Mouse (Mus musculus) midbrain, embryonic 12.5 days (tissue): Measurements from ENCODE around the gene Gnaz. TPM values are rescaled to one million over a fixed set of nuclear protein-coding genes. Genes with fewer than 3 reads are reported as not detected.

Experiments used
- ATAC-seq: fragments of 200-750 bp; cut with Nextera tagmentation; 2 replicates; pipeline ENCODE4 v1.8.0; 2017; ENCODE audit warnings: low read depth, moderate TSS enrichment, moderate library complexity; ENCODE audit not compliant: low FRiP score
- H3K27ac ChIP-seq: fragments of 300-500 bp; sonication (generic); replicated peaks from 2 replicates; pipeline ENCODE4 v1.5.1; 2016; ENCODE audit warnings: mild to moderate bottlenecking
- H3K27me3 ChIP-seq: fragments of 300-500 bp; sonication (generic); 2 replicates; pipeline ENCODE4 v1.6.1; 2016; ENCODE audit warnings: mild to moderate bottlenecking
- H3K36me3 ChIP-seq: fragments of 300-500 bp; sonication (generic); 2 replicates; pipeline ENCODE4 v1.6.1; 2016
- H3K4me1 ChIP-seq: fragments of 300-500 bp; sonication (generic); 2 replicates; pipeline ENCODE4 v1.6.1; 2016
- H3K4me2 ChIP-seq: fragments of 300-500 bp; sonication (generic); replicated peaks from 2 replicates; pipeline ENCODE4 v1.6.1; 2016; ENCODE audit warnings: mild to moderate bottlenecking, moderate library complexity
- H3K4me3 ChIP-seq: fragments of 300-500 bp; sonication (generic); 2 replicates; pipeline ENCODE4 v1.5.1; 2016; ENCODE audit warnings: mild to moderate bottlenecking
- H3K9ac ChIP-seq: fragments of 300-500 bp; sonication (generic); replicated peaks from 2 replicates; pipeline ENCODE4 v1.6.1; 2016; ENCODE audit warnings: mild to moderate bottlenecking, moderate library complexity
- H3K9me3 ChIP-seq: fragments of 300-500 bp; sonication (generic); 2 replicates; pipeline ENCODE4 v1.6.1; 2016; ENCODE audit warnings: mild to moderate bottlenecking
- WGBS: fragments of 180-500 bp; shearing (Covaris S2); methylation state at CpG from one replicate; pipeline ENCODE4 v1.1.7; 2016; 5-methylcytosine and 5-hydroxymethylcytosine counted together
- polyA plus RNA-seq: library from polyadenylated mRNA; unstranded; fragments of >200 nt; fragmentation: Nextera tagmentation; extraction: Ambion mirVana; gene quantifications from 2 replicates; pipeline ENCODE4 v1.2.1, GENCODE M21; 2016

Gnaz gene
- polyA plus RNA-seq, 1 experiment from 2014 or later = 22.2 TPM

DNA sequence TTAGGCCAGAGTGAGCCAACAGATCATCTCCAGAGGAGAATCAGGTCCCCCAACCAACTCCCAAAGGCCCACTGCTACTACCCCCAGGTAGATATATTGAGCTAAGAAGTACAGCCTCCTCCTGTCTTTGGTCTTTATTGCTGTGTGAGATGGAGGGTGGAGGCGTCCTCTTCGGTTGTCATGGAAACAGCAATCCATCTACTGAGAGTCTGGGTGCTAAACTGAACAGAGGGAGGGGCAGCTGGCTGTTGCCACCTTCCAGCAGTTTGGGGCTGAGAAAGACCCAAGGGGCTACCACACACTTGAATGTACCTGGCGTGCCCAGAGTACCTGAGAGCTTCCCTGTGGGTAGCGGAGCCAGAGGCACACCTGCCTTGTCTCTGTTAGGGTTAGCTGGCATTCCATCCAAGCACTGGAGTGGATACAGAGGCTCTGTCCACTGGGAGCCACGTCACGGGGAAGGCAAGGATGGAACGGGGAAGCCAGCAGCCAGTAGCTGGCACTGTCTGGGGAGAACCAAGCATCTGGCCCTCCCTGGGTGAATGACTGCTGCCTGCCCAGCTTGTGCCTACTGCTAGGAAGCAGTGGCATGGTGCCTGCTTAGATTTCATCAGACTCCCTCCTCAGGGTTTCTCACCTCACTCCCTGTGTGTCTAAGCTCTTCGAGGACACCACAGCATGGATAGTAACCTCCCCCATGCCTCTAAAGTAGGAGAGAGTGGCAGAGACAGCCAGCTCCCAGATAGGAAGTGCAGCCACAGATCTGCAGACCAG, 40.1 kb downstream of the Gnaz start:
- no peak overlapping the region for H3K4me3 ChIP-seq
- WGBS = 53% methylated on average over 8 of the region's 8 CpGs
- H3K9me3 ChIP-seq = no peaks in the 10 kb centered on the region
- no peak overlapping the region for H3K9ac ChIP-seq
- H3K4me1 ChIP-seq = peaks cover 12% of the 10 kb centered on the region
- H3K27ac ChIP-seq = no peak overlapping the region
- peak; percentile 39 for ATAC-seq
- no peaks in the 10 kb centered on the region for H3K27me3 ChIP-seq
- no peaks in the 10 kb centered on the region for H3K36me3 ChIP-seq
- H3K4me2 ChIP-seq = no peak overlapping the region

DNA sequence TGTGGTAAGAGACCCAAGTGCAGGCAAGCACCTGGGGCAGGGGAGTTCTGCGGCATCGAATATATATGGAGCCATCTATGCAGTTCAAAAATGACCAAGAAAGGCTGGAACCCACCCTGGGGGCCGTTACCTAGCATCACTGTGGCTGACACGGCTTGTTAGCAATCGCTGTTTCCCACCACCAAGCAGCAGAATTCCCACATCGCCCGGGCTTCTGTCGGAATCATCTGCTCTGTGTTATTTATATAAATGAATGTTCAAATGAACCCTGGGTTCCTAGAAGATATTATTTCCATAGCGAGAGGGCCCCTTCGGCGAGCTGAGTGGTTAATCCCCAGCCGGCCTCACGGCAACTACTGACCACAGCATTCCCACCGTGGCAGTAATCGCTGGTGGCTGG, 43.7 kb downstream of the Gnaz start:
- Histone ChIP-seq H3K4me1 (peaks cover 12% of the 10 kb centered on the region), H3K27ac (no peak overlapping the region), H3K27me3 (no peaks in the 10 kb centered on the region), H3K4me2 (no peak overlapping the region), H3K9ac (no peak overlapping the region), H3K9me3 (no peaks in the 10 kb centered on the region), H3K4me3 (no peak overlapping the region), H3K36me3 (0 out of 2 replicates have a peak, but pooled peaks cover 4% of the 10 kb centered on the region)
- WGBS = 85% methylated on average over 15 of the region's 15 CpGs
- ATAC-seq = no peak

DNA sequence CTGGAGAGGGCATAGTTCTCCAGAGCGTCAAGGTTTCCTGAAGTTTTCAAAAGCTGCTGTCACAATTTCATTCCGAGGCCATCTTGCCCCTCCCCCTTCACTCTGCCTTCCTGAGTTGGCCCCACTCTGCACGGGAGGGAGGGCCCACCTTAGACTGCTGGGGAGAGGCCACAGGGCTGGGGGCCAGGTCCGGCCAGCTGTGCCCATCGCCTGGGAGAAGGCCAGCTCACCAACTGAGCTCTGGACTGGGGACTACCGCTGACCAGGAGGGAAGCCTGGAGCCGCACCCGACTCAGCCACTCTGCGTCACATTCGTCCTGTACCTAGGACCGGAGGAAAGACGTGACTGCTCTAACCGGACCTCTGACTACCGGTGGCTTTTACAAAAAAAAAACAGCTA, 48.5 kb downstream of the Gnaz start:
- Histone ChIP-seq H3K9me3 (no peaks in the 10 kb centered on the region), H3K36me3 (0 out of 2 replicates have a peak, but pooled peaks cover 4% of the 10 kb centered on the region), H3K27me3 (no peaks in the 10 kb centered on the region), H3K4me2 (no peak overlapping the region), H3K27ac (no peak overlapping the region), H3K9ac (no peak overlapping the region), H3K4me3 (no peak overlapping the region), H3K4me1 (no peaks in the 10 kb centered on the region)
- 72% methylated on average over 14 of the region's 14 CpGs for WGBS
- peak; percentile 53; the same call in 1 of the 2 replicates for ATAC-seq

DNA sequence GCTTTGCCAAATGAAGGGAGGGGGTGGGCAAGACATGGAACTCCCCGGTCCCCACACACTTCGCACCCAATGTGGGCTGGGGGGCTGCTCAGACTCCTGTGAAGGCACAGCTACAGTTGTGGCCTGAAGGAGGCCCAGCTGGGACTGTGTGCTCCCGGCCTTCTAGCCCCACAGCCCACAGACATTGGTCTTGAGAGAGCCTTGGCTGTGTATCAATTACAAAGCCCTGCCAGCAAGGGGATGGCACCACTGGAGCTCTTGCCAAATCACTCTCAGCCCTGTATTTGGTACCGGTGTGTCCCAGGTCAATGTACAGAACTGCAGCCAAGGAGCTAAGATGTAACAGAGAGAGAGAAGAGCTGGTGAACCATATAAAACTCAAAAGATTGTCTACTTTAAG, 49.5 kb downstream of the Gnaz start:
- H3K27me3 ChIP-seq = 0 out of 2 replicates have a peak, but pooled peaks cover 2% of the 10 kb centered on the region
- ATAC-seq = no peak
- H3K27ac ChIP-seq = no peak overlapping the region
- H3K4me1 ChIP-seq = no peaks in the 10 kb centered on the region
- H3K9me3 ChIP-seq = no peaks in the 10 kb centered on the region
- H3K4me2 ChIP-seq = no peak overlapping the region
- no peak overlapping the region for H3K4me3 ChIP-seq
- 0 out of 2 replicates have a peak, but pooled peaks cover 4% of the 10 kb centered on the region for H3K36me3 ChIP-seq
- 90% methylated on average over 4 of the region's 4 CpGs for WGBS
- no peak overlapping the region for H3K9ac ChIP-seq

- Histone ChIP-seq H3K4me3 (no peak overlapping the region), H3K27me3 (0 out of 2 replicates have a peak, but pooled peaks cover 5% of the 10 kb centered on the region), H3K36me3 (no peaks in the 10 kb centered on the region), H3K9me3 (no peaks in the 10 kb centered on the region), H3K9ac (no peak overlapping the region), H3K4me2 (no peak overlapping the region), H3K4me1 (no peaks in the 10 kb centered on the region), H3K27ac (no peak overlapping the region)
- WGBS = 53% methylated on average over 2 of the region's 2 CpGs
- no peak for ATAC-seq
Observed at GRCm38 (mm10) chr10:75020271-75020670, 53.3 kb downstream of the Gnaz start.

- H3K4me1 ChIP-seq = no peaks in the 10 kb centered on the region
- 0 out of 2 replicates have a peak, but pooled peaks cover 5% of the 10 kb centered on the region for H3K27me3 ChIP-seq
- H3K36me3 ChIP-seq = no peaks in the 10 kb centered on the region
- H3K4me2 ChIP-seq = no peak overlapping the region
- peak; percentile 59; the same call in 1 of the 2 replicates for ATAC-seq
- H3K9me3 ChIP-seq = no peaks in the 10 kb centered on the region
- H3K27ac ChIP-seq = no peak overlapping the region
- H3K9ac ChIP-seq = no peak overlapping the region
- no peak overlapping the region for H3K4me3 ChIP-seq
- 17% methylated on average over 6 of the region's 6 CpGs for WGBS
Observed at GRCm38 (mm10) chr10:75021138-75021537, 54.2 kb downstream of the Gnaz start.

DNA sequence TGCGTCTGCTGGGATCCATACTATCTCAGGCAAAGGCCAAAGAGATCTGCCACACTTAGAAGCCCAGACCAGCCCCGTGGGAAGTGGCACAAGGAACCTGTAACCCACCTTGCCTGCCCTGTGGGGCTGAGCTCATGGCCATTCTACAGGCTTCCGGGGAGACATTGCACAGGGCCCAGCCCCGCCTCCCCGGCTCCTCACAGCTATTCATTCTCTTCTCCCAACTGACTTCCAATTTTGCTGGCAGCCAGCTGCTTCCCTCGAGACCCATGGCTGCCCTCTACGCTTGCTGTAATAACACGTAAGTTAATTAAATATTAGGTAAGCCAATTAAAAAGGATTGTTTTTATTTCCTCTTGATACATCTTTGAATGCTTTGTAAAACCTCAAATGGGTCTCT, 59.5 kb downstream of the Gnaz start:
- Histone ChIP-seq H3K4me2 (no peak overlapping the region), H3K4me1 (no peaks in the 10 kb centered on the region), H3K27ac (no peak overlapping the region), H3K9me3 (no peaks in the 10 kb centered on the region), H3K4me3 (no peak overlapping the region), H3K27me3 (0 out of 2 replicates have a peak, but pooled peaks cover 4% of the 10 kb centered on the region), H3K9ac (no peak overlapping the region), H3K36me3 (no peaks in the 10 kb centered on the region)
- no peak for ATAC-seq
- WGBS = 64% methylated on average over 8 of the region's 8 CpGs

- H3K4me2 ChIP-seq = no peak overlapping the region
- no peak overlapping the region for H3K27ac ChIP-seq
- H3K4me1 ChIP-seq = peaks cover 12% of the 10 kb centered on the region
- no peak for ATAC-seq
- H3K36me3 ChIP-seq = no peaks in the 10 kb centered on the region
- WGBS = 88% methylated on average over 8 of the region's 8 CpGs
- no peak overlapping the region for H3K4me3 ChIP-seq
- H3K27me3 ChIP-seq = no peaks in the 10 kb centered on the region; the same call in 1 of the 2 replicates
- no peak overlapping the region for H3K9ac ChIP-seq
- H3K9me3 ChIP-seq = no peaks in the 10 kb centered on the region
Observed at GRCm38 (mm10) chr10:75028743-75029142, 61.8 kb downstream of the Gnaz start.

GRCm38 (mm10) chr10:75029677-75030076, 62.7 kb downstream of the Gnaz start:
- H3K9me3 ChIP-seq = no peaks in the 10 kb centered on the region
- no peak overlapping the region for H3K9ac ChIP-seq
- H3K27me3 ChIP-seq = peaks cover 2% of the 10 kb centered on the region
- WGBS = 91% methylated on average over 3 of the region's 3 CpGs
- H3K4me3 ChIP-seq = no peak overlapping the region
- H3K36me3 ChIP-seq = no peaks in the 10 kb centered on the region
- no peak for ATAC-seq
- peaks cover 12% of the 10 kb centered on the region for H3K4me1 ChIP-seq
- H3K4me2 ChIP-seq = no peak overlapping the region
- H3K27ac ChIP-seq = no peak overlapping the region

DNA sequence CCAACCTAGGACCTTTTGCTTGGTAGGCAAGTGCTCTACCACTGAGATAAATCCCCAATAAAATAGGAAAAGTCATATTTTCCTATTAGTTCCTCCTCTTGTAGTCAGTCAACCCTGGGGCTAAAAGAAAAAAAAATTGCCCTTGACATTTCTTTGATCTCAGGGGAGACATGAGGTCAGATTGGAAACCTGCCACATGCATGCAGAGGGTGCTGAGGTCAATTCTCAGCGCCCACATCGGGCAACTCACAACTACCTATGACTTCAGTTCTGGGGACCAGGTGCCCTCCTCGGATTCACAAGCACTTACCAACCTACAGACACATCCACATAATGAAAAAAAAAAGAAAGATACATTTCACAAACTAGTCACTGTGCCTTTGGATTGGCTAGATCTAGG, 63.3 kb downstream of the Gnaz start:
- Histone ChIP-seq H3K36me3 (no peaks in the 10 kb centered on the region), H3K4me2 (no peak overlapping the region), H3K27me3 (peaks cover 5% of the 10 kb centered on the region), H3K27ac (no peak overlapping the region), H3K9me3 (no peaks in the 10 kb centered on the region), H3K4me1 (peaks cover 12% of the 10 kb centered on the region), H3K4me3 (no peak overlapping the region), H3K9ac (no peak overlapping the region)
- ATAC-seq = no peak
- 85% methylated on average over 3 of the region's 3 CpGs for WGBS

DNA sequence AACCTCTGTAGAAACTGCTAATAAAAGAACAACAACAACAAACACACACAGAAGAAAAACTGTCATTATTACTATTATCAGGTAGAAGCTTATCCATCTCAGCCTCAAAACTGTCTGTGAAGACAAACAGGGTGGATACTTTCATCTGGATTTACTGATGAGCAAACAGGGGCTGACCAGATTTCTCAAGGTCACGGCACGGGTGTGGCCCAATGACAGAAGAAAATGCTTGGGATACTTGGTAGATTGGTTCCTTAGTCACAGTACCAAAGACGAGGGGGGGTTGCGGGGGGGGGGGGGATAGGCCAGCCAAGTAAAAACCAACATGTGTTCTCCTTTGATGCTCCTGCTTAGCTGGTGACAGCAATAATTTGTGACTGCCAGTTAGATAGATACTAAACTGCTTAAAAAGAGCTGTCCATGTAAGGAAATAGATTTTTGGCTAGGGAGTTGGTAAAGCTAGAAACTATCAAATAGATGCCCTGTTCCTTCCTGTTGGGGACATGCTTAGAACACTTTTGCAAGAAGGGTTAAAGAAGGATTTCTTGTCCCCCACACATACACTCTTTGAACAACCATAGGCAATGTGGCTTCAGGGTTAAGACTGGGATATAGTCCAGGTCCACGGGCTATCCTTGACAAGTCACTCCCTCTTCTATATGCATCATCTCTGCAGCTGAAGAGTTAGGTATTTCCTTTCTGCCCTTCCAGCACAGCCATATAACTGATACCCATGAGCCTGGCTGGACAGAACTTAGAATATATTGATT, 64.6 kb downstream of the Gnaz start:
- WGBS = 78% methylated on average over 5 of the region's 5 CpGs
- peaks cover 22% of the 10 kb centered on the region for H3K4me1 ChIP-seq
- no peaks in the 10 kb centered on the region for H3K36me3 ChIP-seq
- H3K27me3 ChIP-seq = peaks cover 13% of the 10 kb centered on the region
- H3K9me3 ChIP-seq = no peaks in the 10 kb centered on the region
- H3K4me2 ChIP-seq = no peak overlapping the region
- no peak overlapping the region for H3K27ac ChIP-seq
- no peak overlapping the region for H3K4me3 ChIP-seq
- H3K9ac ChIP-seq = no peak overlapping the region
- no peak for ATAC-seq

GRCm38 (mm10) chr10:75032395-75032794, 65.4 kb downstream of the Gnaz start, which contains the start of gene Rsph14:
Gene Rsph14 (minus strand): TSS chr10:75032586.
- ATAC-seq = peak; percentile 38; the same call in 1 of the 2 replicates
- Histone ChIP-seq H3K9ac (no peak within 1 kb of the TSS), H3K4me1 (peaks cover 28% of the 10 kb centered on the region), H3K27ac (peak within 1 kb of the TSS; percentile 56), H3K4me2 (peak within 1 kb of the TSS; percentile 35), H3K36me3 (no peaks in the 10 kb centered on the region), H3K27me3 (peaks cover 13% of the 10 kb centered on the region), H3K4me3 (no peak within 1 kb of the TSS), H3K9me3 (no peaks in the 10 kb centered on the region)
- WGBS = 22% methylated on average over 10 of the region's 10 CpGs
